Mouse (Mus musculus) kidney, postnatal 4 days (tissue): ENCODE measurements at regions not wholly inside any gene's neighbourhood (a gene's known extent, or its start where the extent isn't known, plus 50 kb on each side); places are given as distances from the start of the nearest gene placed in this dataset.

Source experiments
- DNase-seq, 2 experiments: peaks; one replicate each; pipeline ENCODE4 v3.0.0; 2021; ENCODE audit warnings: mixed read lengths in 2 of 2

DNA sequence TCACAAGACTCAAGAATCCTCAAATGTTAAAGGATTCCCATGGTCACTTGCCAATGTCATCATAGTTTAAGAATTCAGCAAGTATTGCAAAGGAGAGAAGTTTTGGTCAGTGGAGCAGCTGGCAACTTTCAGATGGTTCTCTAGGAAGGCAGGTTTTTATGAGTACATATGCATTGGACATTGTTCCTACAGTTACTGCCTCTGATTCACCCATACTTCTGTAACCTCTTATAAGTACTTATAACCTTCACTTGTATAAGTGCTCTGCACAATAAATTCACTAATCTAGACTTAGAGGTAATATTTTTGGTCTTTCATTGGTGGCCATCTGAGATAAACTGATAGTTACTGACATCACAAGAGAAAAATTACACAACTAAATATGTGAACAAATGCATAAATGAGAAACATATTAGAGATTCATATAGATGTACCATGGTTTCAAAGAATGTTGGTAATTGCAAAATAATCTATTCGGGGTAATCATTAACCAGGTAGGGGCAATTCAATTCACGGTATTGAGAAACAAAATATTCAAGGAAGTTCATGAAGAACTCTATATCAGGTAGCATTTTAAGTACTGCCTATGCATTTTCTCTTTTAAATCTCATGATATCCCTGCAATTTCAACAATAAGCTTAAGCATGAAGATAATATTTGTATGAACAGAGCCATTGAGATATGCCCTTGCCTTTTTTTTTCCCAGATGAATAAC, 1059.6 kb downstream of the Pla2g4a start:
- no peak for DNase-seq

DNA sequence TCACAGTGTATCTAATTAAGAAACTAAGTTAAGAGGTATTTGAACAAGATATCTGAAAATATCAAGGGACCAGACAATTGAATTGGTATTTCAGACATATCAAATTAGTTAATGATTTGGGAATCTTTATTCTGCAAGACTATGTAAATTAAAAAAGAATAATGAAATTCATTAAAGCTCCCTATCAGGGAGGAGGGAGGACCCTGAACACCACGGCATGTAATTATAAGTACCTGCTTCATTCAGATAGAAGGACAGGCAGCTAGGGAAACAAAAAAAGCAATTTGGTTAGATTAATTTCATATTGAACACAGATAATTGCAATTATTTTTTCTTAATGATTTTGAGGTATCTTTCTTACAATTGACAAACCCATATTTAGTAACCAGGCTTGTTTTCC, 1090.3 kb downstream of the Pla2g4a start:
- no peak for DNase-seq

DNA sequence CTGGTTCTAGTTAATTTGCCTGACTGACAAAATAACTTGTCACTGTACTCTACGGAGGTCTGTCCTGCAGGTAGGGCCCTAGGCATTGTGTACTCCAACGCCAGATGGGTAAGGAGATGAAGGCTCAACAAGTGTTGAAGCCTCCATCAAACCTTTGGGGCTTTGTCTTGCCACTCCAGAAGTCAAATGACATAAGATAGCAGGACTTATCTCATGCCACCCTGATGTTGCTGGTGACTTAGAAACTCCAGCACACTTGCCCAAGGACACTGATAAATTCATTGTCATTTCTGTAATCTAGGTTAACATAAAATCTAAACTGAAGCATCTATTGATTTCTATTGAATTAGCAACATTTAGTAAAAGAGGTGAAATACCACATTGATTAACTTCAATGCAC, 1097.5 kb downstream of the Pla2g4a start:
- no peak for DNase-seq

DNA sequence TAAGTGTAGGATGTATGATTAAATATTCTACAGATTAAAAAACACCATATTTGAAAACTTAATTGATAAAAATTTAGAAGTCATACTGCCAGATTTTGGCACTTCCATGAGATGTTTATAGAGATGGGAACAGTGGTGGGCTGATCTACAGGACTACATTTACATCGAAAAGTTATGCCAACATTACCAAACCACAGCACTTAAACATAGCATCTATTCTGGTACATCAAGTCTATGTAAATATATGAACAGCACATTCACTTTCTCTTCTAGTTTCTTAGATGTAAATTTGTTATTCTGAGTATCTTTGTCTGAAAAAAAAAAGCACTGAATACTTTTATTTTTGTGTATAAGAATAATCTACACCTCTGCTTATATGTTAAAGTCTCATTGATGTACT, 1108.1 kb downstream of the Pla2g4a start:
- no peak for DNase-seq

DNA sequence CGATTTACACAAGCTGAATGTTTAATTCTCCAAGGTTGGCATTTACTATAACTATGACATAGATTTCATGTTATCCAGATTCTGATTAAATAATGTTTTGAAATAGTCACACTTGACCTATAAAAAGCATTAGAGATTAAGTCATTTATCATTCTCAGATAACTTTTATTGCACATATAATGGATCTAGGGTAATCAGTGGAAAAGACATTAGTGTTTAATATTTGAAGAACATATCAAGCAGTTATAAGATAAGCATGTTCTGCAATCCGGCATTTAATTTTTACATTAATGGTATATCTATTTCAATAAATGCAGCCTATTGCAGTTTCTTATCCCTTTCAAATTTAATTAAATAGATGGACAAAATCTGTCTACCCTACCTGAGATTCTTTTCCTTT, 1114.5 kb downstream of the Pla2g4a start:
- DNase-seq: no peak

DNA sequence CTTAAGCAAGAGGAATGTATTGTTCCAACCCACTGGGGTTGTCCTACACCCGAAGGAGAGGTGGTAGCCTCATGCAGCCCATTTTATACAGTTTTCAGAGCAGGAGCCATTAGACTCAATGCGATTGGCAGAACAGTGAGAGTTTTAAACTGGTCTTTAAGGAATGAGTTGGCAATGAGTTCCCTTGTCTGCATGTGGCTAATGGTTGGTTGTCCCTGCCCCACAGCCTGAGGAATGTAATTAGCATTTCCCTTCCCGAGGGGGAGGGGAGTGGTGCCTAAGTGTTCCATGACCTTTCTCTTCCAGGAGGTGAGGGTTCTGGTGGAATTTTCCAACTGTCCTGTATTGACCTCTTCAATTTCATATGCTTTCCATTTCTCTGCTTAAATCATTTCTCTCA, 1137.9 kb downstream of the Pla2g4a start:
- DNase-seq: no peak

DNA sequence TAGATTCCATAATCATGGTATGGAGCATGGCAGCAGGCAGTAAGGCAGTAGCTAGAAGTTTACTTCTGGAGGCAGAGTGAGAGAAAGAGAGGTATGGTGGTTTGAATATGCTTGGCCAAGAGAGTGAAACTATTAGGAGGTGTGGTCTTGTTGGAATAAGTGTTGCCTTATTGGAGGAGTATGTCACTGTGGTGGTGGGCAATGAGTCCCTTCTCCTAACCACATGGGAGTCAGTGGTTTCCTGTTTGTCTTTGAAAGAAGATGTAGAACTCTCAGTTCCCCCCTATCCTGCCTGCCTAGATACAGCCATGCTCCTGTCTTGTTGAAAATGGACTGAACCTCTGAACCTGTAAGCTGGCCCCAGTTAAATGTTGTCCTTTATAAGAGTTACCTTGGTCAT, 1152.4 kb downstream of the Pla2g4a start:
- DNase-seq: no peak

DNA sequence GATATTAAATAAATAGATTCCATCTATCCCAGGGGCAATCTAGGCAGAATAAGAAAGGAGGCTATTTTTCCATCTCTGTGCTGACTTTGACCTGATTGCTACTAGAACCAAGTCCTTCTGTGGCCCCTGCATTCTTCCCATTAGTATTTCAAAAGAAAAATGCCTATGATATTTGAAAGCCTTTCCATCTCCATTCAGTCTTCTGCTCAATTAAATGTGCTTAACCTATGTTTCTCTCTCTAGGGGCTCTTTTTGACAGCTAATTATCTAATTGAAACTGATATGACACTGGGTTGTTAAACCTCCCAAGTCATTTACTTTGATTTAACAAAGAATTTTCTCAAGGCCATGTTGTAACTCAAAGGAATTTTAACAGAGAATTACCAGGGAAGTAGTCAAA, 1164.0 kb downstream of the Pla2g4a start:
- no peak for DNase-seq

DNA sequence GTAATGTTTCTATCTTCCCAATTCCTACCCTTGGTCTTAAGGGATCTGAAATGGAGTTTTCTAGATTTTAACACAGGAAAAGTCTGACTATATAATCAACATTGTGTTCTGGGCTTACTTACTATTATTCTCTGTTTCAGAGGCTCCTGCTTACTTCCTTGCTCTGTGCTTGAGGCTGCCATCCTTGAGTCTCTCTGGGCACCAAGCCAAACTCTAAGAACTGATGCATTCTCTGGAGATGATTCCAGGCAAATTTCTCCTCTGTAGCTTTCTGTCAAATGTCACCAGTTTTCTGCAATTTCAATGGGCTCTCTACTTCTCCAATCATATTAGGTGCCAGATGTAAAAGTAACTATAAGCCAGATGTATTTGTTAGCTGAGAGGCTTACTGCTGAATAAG, 1210.3 kb downstream of the Pla2g4a start:
- DNase-seq: no peak

DNA sequence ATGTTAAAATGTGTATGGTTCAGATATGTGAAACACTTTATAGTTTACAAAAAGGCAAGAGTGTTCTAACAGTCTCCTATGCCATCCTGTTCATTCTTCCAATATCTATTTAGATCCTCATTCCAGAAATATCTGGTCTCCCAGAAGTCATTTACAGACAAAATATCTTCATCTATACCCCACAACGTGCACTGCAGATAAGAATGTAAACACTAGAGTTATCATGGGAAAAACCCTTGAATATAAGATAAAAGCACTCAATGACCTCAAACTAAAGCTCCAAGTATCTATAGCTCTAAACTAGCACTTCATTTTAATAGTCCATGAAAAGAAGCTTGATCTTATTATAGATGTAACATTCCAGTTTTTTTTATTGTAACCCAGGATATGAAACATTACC, 1239.0 kb downstream of the Pla2g4a start:
- no peak for DNase-seq

DNA sequence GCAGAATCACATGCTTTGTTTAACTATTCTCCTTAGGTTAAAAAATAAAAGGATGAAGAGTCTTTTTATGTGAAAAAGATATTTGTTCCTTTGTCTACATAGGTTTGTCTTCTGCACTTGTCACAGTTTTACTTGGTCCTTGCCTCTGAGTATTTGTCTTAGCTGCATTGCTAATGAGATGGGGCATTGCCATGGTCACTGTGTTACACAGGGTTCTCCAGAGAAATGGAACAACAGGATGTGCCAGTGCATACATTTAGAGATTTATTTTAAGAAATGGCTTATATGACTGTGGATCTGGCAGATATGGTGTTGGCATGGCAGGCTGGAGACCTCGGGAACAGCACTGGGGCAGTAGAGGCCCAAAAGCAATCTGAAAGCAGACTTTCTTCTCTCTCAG, 1239.7 kb downstream of the Pla2g4a start:
- DNase-seq: no peak

DNA sequence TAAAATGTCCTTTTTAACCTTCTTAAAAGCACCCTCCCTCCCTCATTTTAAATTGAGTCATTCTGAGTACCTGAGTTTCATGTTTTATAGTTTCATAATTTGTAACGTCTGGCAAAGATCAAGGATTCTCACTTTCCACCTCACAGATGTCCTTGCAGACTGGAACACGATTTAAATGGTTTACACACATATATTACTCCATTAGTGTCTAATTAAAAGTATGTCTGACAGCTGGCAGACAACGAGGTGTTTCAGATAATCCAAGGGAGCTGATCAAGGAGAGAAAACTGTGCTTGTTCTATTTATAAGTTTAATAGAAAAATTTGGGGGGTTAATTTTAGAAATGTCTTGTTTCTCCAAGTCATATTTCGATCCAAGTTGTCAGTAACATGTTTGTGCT, 1240.1 kb downstream of the Pla2g4a start:
- no peak for DNase-seq

DNA sequence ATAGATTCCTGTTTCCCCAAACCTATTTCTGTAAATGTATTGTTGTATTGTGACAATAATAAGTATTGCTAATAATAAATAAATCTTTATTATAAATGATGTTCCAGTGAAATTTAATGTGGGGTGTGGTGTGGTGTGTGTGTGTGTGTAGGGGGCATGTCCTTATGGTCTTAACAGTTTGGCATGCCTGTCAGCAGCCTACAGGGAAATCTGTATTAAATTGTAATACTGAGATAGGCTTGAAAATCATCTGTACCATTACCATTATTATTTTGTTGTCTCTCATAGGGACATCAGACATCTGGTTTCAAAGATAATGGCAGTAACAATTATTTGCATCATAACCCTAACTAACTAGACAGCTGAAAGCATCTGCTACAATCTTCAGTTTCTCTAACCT, 1253.0 kb downstream of the Pla2g4a start:
- no peak for DNase-seq

DNA sequence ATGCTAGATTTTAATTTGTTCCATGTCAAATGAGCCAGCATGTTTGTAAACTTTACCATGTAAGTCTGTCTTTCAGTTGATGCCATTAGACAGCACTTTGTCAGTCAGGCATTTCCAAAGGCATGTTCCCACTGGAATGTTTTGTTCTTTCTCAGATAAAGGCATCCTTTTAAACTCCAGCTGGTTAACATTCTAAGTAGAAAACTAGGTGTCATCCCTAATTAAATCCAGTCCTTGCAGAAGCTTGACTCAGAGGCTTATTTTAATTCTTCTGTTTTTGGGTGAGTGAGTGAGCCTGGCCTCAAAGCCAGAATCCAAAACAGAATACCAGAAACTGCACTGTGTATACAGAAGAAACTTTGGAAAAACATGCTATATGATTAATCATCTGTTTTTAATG, 1253.4 kb downstream of the Pla2g4a start:
- no peak for DNase-seq

DNA sequence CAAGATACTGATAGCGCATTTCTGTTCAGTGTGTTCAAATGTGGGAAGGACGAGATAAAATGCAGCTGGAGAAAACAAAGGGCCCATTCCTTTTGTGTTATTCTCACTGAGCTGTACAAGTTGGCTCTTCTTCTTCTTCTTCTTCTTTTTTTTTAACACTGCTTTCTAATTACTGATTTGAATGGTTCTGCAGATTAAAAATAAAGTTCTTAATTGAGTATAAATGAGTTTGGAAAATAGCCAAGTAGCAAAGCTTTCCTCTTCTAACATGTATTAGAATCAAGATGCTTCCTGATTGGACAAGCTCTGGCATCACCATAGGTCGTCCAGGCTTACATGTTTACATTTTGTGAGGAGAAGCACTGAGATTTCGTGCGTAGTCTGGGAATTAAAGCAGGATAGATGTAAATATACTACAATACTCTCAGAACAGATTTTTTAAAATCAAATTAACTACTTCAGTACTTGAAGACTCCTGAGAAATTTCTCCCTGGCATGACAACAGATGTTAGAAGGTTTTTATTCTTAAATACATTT, 1254.8 kb downstream of the Pla2g4a start:
- DNase-seq: no peak

DNA sequence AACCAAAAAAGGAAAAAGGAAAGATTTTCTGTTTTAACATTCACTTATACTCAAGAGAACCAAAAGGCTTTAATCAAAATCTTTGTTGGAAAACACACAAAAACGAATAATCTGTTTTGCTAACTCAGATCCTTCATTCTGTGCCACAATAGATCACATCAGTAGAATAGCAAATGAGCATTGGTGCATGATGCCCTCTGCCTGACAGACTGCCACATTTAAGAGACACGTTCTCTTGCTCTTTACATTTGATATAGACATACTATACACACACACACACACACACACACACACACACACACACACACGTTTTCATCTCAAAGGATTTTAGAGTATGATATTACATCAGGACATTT, 1260.5 kb downstream of the Pla2g4a start:
- no peak for DNase-seq

DNA sequence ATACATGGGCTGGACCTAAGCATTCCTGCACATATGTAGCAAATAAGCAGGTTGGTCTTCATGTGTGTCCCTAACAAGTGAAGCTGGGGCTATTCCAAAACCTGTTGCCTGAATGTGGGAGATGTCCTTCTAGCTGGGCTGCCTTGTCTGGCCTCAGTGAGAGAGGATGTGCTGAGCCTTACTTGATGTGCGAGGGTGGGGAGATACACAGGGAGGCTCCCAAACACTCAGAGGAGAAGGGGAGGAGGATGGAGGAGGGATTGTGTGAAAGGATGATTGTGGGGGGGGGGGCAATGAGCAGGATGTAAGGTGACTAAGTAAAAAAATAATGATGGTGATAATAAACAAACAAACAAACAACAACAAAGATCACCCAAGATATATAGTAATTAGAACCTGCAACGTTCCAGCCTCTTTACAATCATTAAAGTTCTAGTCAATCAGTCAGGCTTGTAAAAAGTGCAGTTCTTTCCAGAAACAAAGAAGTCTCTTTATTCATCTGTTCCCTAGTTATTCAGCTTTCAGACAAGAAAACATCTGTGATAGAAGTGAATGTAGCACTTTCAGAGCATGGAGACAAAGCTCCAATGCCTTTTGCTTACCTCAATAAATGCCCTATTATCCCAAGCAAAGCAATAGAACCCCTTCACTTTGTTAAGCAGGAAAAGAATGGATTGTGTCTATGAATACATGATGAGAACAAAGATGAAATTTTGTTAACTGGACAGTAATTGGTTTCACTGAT, 1261.1 kb downstream of the Pla2g4a start:
- DNase-seq: no peak

DNA sequence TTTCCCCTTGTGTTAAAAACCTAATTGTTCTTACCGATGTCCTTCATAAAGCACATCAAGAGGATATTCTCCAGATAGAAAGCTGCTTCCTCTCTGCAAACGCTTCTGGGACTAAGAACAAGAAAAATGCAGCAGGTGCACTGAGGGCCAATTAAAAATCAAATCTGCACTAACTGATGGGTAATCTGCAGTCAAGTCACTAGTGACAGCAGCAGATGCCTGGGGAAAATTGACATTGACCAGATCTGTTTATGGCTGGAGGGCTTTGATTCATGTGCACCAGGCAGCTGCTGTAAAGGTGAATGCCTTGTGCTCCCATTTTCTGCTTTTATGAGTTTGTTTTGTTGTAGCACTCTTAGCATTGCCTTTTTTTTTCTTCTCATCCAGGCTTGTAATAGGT, 1271.0 kb downstream of the Pla2g4a start:
- no peak for DNase-seq

DNA sequence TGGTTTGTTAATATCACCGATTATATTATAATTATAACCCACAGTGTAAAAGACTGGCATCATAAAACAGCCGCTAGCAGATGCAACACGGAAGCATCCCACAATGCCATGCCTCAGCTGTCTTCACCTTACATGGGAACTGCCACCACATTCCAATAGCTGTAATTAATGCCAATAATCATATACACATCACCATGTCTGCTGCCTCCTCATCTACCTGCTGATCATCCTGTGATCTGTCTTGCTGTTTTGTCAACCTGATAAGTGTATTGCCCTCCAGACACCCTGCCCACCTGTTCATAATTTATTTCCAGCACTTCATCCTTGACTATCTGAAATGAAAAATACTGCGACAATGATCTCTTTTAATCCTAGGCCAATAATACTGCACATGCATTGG, 1271.5 kb downstream of the Pla2g4a start:
- DNase-seq: no peak

DNA sequence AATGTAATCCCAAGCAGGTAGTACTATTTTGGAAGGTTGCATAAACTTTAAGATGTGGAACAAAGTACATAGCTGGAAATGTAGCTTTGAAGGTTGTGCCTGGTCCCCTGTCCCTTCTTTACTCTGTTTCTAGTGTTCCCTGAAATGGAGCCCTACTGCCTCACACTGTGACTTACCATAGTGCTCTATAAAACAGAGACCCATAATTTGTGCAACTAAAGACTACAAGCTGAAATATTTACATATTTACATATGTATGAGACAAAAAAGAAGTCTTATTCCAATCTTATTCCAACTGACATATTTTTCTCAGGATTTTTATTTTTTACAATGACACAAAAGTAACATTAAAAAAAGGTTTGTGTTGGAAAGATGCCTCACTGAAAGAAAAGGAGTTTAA, 1285.6 kb downstream of the Pla2g4a start:
- no peak for DNase-seq

DNA sequence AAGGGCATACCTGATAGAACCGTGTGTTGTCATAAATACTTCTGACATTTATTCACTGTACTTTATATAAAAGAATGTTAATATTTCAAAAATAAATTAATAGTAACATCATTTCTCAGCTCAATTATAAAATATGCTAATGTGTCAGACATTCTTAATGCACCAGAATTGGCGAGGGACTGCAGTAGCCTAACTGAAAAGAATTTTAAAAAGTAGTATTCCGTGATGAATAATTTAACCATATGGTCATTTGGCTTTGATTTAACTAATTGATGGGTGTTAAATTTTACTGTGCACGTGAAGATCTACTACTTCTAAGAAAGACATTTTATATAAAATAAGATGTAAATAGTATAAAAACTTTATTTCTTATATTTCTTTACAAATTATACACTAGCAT, 1296.7 kb downstream of the Pla2g4a start:
- DNase-seq: no peak

DNA sequence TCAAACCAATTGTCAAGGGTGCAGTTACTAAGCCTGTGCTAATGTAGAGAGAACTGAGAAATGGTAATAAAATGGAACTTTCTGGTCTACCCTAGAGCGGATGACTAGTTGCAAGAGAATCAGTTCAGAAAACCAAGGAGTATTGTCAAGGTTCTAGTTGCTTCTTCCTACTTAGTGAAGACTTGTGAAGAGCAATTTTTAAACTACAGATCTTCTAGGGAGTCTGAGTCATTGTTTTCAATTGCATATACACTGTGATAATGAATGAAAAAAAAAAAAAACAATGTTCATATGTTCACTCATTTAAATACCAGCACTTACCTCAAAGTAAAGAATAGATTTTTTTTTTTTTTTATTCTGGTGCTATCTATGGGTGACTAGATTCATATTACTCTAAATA, 1304.1 kb downstream of the Pla2g4a start:
- no peak for DNase-seq
